Mouse (Mus musculus): ENCODE measurements around the gene Olfr1352.
"Not testable (repeated sequence)": the region's sequence is repeated elsewhere in the genome, so short reads cannot be mapped to it uniquely, and the experiment has no call there.

Gene Olfr1352

DNA sequence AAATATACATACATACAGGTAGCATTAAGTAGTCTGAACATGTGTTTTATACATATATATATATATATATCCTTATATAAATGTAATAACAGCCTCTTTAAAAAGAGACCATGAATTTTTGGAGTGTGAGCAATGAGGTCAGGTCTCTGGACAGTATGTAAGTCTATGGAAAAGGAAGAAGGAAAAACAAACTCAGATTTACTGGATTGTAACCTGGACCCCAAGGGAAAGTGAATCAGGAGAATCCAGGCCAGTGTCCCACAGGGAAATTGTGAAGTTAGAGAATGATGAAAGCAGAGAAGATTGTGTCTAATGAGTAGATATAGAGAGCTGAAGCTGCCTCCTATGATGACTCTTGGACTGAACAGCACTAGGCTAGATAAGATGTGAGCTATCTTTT lies at the start of gene Olfr1352:
TSS of gene Olfr1352 (plus strand) at position 301 of the 400 bp plus-strand sequence.
- no peak for DNase-seq (ENCODE audit: low read depth, low spot score)

DNA sequence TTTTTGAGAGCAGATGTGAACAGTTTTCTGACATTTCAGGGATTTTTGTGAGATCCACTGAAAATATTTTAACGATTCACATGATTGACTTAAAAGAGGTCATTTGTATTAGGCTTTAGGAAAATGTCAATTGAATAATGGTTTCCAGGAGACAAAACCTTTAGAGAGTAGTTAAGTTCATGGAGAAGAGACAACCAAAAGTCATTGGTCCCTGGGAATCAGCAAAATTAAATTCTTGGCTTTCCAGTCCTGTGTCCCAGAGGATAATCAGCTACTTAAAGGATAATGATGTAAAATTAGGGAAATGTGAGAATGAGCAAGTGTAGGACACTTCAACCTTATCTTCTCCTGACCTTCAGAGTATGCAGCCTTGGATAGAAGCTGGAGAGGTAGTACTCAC lies 30.5 kb upstream of the Olfr1352 start, which contains the start of gene Olfr8:
TSS of gene Olfr8 (plus strand) at position 301 of the 400 bp plus-strand sequence.
- not testable (repeated sequence) for DNase-seq (ENCODE audit: low read depth, low spot score)

DNA sequence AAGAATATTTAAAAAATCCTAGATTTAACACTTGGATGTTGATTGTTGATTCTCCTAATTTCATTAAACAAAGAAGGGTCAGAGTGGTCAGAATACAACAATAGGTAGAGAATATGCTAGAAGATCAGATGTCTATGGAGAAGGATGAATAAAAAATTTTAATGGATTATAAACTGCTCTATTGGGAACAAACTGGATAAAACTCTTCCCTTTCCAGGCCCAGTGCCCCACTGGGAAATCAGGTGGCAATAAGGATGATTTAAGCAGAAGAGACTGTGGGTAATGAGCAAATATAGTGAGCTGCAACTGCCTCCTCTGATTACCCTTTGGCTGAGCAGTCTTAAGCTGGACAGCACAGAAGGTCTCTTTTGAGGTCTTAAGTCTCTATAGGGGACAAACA lies 17.8 kb upstream of the Olfr1352 start, which contains the start of gene Olfr1353:
TSS of gene Olfr1353 (plus strand) at position 301 of the 400 bp plus-strand sequence.
- DNase-seq (ENCODE audit: low read depth, low spot score): not testable (repeated sequence)

DNA sequence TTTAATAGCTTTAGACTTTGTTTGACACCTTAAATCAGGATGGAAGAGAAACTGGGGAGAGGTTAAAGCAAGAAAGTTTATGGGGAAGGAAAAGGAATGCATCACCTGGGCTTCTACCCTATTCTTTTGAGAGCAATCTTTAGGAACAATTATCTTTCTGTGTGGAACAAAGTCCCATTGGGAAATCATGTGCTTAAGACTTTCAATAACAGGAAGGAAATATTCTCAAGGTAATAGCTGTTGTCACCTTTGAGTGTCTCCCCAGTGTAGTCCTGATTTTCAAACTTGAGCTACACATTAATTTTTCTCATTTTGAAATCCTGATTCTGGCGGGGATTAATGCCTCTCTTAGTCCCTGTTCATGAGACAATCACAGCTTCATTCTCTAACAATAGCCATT lies 31.3 kb downstream of the Olfr1352 start, which contains the start of gene Olfr1351:
TSS of gene Olfr1351 (plus strand) at position 301 of the 400 bp plus-strand sequence.
- DNase-seq (ENCODE audit: low read depth, low spot score): no peak

DNA sequence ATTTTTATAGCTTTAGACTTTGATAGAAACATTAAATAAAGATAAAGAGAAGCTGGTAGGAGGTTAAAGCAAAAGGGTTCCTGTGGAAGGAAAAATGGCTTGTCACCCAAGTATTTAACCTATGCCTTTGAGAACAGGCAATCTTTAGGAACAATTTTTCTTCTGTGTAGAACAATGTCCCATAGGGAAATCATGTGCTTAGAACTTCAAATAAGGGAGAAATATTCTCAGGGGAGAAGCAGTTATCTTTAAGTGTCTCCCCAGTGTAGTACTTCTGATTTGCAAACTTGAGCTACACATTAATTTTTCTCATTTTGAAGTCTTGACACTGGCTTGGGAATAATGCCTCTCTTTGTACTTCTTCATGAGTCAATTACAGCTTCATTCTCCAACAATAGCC lies 47.6 kb downstream of the Olfr1352 start, which contains the start of gene Olfr57:
TSS of gene Olfr57 (plus strand) at position 301 of the 400 bp plus-strand sequence.
- DNase-seq (ENCODE audit: low read depth, low spot score): no peak
